Mouse (Mus musculus) cerebellum, adult 18-20 months (tissue): ENCODE results near the gene Fbxw7.
A peak's percentile ranks its signal among the peaks of the same experiment; 100 is the strongest.

Experiments used
- DNase-seq, 2 experiments: peaks; one replicate each; pipeline ENCODE4 v3.0.0; 2021

Fbxw7 gene

GRCm38 (mm10) chr3:84914284-84914683 is 99.2 kb downstream of the Fbxw7 start:
- DNase-seq: no peak

- DNase-seq: no peak
These were observed 103.0 kb downstream of the Fbxw7 start for GRCm38 (mm10) chr3:84917903-84918679.

DNA sequence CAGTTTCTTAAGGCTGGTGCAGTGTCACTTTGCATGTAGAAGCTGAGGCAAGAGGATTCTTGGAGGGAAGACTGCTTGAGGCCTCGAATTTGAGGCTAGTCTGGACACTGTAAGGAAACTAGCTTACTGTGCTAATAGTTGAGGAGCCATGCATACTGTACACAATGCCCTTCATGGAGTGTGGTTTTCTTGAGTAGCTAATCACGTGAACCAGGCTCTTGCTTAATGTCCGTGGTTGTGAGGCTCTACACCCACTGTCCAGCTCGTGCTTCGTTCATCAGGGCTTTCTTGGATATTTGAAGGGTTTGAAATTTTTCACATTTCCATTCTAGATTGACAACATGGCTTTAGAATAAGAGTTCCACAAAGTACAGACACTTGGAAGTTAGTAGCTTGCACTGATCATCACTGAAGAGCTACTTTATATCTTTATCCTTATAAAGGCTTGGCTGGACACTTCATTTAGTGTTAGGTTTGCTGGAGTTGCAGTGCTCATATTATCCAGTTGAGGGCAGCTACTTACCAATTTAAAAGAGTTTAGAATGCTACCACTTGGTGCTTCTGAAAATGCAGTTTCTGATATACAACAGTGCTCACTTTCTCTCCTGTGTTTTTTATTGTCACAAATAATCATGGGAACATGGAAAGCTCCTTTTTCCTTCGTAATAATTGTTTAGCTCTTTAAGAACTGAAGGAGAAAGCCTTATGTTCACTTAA is 106.8 kb downstream of the Fbxw7 start:
- DNase-seq: peak; percentile 50 to 57

GRCm38 (mm10) chr3:84923256-84923655 is 108.2 kb downstream of the Fbxw7 start:
- DNase-seq: no peak

DNA sequence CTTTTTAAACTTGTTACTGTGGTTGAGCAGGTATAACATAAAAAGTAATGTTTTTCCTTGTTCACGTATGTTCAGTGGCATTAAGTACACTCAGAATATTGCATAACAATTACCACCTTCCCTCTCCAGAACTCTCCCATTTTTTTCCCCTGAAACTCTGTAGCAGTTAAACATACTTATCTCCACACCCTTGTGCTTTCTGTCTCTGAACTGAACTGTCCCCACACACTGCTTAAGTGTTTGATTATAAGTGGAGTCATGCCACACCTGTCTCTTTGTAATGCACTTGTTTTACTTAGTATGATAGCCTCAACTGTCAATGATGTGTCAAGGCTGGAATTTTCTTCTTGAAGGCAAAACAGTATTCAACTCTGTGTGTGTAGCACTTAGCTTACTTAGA is 108.6 kb downstream of the Fbxw7 start:
- DNase-seq: no peak

DNA sequence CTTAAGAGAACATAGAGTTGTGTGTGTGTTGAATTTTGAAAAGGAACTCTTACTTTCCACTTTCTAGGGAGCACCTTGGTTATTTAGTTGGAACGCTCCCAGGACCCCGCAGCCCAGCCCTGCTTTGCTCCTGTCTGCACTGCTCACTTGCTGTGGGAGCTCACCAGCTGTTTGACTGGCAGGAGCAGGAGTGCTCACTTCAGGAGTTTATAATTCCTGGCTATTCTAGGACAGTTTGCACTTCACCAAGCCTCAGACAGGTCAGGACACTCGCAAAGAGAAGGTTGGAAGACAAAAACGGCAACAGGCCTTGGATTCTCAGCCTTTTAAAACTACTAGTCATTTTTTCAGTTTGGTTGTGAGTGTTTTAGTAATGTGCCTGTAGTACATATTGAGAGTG is 110.2 kb downstream of the Fbxw7 start:
- no peak for DNase-seq

DNA sequence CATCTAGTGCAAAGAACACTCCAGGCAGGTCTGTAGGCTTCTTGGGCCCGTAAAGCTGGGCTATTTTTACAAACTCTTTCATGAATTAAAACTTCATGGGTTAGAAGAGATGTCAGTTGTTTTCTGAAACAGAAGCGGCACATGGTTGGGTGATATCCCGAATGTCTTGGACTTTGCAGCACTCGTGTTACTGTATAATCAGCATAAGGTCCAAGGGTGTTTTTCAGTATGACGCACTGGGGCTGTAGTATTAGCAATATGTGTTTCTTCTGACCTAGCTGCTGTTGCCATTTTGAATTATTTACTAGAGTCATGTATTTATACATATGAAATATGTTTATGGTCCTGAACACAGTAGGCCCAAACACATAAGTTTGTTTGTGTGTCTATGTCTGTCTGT is 111.1 kb downstream of the Fbxw7 start:
- no peak for DNase-seq

DNA sequence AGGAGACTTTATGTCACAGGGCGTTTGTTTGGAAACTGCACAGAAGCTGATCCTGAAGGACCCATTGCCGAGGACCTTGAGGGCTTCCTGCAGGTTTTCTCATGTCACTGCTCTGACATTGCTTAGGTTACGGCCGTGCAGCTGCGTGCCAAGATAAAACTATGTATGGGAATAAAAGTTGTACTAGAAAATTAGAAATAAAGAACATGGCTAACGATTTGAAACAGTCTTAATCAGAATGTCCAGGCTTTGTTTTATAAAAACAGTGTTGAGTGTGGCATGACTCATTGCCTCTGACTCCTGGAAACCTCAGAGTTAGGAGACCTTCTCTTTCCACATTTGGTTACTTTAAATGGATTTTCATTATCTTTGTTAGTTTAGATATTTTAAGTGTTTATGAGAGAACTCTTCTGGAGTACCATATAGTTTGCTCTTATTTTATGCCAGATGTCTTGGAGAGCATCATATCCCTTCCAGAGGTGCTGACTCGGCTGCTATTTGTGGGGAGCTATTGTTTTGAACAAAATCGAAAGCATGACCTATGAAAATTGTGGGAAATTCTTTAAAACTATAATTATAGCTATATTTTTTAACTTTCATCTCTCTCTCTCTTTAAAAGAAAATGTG is 112.2 kb downstream of the Fbxw7 start:
- no peak for DNase-seq

DNA sequence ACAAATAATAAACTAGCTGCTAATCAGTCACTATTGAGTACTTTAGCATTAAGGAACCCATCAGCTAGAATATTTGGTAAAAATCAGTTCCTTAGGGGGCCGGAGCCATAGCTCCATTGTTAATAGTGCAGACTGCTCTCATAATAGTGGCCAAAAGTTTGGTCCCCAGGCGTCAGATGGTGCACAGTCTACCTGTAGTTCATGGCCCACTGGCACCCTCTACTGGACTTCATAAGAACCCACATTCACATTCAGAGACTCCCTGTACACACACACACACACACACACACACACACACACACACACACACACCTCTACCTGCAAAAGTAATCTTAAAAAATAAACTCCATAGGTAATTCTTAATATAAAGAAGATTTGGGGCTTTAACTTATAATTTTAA is 112.8 kb downstream of the Fbxw7 start:
- DNase-seq: no peak

- no peak for DNase-seq
These were observed 114.1 kb downstream of the Fbxw7 start for GRCm38 (mm10) chr3:84929171-84929570.

DNA sequence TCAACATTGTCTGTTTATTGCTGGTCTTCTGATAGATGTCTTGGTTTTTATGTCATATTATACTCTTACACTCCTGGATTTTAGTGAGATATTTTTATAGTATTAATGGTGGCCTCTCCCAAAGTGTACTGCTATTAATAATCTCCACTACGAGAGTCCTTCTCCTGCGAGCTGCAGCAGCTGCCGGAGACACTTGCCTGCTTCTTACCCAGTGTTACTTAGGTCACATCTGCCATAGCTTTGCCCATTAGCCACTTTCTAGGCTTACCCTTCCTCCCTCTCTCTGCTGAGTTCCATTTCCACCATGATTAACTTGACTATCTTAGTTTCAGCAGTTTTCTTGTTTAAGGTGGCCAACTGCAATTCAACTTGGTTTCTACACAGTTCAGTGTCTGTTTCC is 115.6 kb downstream of the Fbxw7 start:
- DNase-seq: no peak

DNA sequence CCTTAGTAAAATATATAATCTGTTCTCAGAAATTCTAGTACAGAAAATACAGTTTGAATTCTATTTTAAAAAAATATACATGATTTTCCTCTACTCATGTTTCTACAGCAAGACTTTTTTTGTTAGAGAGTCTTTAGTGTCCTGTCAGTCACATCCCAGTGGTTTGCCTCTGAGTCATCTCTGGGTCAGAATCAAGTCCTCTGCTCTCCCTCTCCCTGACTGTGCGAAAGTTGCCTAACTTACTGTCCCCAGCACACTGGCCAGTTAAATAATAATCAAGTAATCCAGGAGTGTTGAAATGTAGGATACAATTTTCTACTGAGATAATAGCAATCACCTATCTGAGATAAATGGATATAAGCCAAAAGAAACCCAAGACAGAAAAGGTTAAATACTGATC is 120.7 kb downstream of the Fbxw7 start:
- DNase-seq: no peak

DNA sequence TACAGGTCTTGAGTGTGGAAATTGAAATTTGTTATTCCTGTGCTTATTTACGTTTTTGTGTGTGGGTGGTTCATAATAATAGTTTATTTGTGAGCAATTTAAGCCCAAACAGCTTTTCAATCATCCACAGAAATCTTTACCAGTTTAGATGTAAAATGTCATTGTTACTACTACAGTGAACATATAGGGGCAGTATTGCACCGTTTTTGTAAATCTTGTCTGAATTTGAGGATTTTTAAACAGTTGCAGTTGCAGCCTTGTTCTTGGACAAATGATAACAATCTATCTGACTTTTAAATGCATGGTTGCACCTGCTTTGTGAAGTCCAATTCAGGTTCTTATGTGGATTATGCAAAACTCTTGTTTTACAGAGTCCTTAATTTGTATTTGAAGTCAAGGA is 121.2 kb downstream of the Fbxw7 start:
- no peak for DNase-seq

GRCm38 (mm10) chr3:84936956-84937355 is 121.9 kb downstream of the Fbxw7 start:
- DNase-seq: no peak

DNA sequence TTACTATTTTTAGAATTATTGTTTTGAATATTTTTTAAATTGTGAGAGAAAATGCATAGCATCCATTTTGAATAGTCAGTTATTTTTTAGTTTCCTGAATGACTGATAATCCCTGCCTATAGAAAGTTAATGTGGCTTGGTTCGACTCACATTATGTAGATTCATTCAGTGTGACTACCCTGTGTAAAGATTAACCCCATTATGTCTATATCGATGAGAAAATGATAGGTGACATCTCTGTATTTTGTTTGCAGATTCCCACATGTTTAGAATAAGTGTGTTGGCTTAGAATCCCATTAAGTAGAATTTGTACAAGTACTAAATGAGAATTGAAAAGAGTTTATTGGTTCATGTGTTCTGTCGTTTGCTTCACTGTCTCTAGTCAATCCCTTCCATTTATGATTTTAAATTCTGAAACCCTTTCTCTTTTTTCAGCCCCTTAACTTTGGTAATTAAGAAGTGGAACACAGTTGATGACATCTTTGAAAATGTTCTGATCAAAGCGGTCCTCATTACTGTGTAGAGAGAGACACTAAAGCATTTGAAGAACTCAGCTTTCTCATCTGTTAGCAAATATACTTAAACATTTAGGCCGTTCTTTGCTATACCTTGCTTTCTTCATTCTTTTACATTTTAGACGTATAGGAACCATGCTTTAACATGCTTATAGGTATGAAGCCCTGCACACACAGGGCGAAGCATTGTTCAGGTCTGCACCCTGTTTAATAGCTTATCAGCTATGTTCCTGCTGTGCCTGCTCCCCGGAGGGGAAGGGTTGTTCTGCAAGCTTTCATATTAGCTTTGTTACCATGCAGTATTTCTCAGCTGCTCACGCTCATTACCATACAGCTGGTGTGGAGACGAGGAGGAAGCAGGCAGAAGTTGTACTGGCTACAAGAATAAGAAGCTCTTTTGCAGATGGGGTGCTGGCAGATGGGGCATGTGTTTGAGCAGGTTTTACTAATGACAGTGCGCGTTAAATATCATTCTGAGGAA is 122.6 kb downstream of the Fbxw7 start:
- no peak for DNase-seq

GRCm38 (mm10) chr3:84944933-84945332 is 129.9 kb downstream of the Fbxw7 start:
- DNase-seq: no peak

DNA sequence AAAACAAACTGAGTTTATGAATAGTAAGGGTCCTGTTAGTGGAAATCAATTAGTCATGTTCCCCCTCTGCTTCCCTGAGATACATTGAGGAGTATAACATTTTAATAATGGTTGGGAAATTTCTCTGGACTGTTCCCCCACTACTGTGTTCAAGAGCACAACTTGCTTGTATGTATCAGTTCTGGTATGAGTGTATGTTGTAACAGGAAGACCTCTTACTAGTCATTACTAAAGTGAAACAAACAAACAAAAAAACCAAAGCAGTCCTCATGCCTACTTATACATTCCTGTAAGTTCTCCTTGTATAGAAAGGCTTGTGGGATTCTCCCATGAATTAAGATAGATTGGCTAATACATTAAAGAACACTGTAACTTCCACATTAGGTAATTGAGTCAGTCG is 131.3 kb downstream of the Fbxw7 start:
- no peak for DNase-seq

- no peak for DNase-seq
These were observed 134.3 kb downstream of the Fbxw7 start for GRCm38 (mm10) chr3:84949387-84949786.

GRCm38 (mm10) chr3:84951698-84952097 is 136.6 kb downstream of the Fbxw7 start:
- no peak for DNase-seq

GRCm38 (mm10) chr3:84952135-84952534 is 137.1 kb downstream of the Fbxw7 start:
- DNase-seq: peak; percentile 81 to 84

GRCm38 (mm10) chr3:84952585-84953187 is 137.6 kb downstream of the Fbxw7 start:
- DNase-seq: no peak
